Mouse (Mus musculus) midbrain, embryonic 12.5 days (tissue): Measurements from ENCODE around the gene Lasp1. TPM values are rescaled to one million over a fixed set of nuclear protein-coding genes. Genes with fewer than 3 reads are reported as not detected.
"Not testable (repeated sequence)": the region's sequence is repeated elsewhere in the genome, so short reads cannot be mapped to it uniquely, and the experiment has no call there.

Experiments
- ATAC-seq: fragments of 200-750 bp; cut with Nextera tagmentation; 2 replicates; pipeline ENCODE4 v1.8.0; 2017; ENCODE audit warnings: low read depth, moderate TSS enrichment, moderate library complexity; ENCODE audit not compliant: low FRiP score
- H3K27ac ChIP-seq: fragments of 300-500 bp; sonication (generic); replicated peaks from 2 replicates; pipeline ENCODE4 v1.5.1; 2016; ENCODE audit warnings: mild to moderate bottlenecking
- H3K27me3 ChIP-seq: fragments of 300-500 bp; sonication (generic); 2 replicates; pipeline ENCODE4 v1.6.1; 2016; ENCODE audit warnings: mild to moderate bottlenecking
- H3K36me3 ChIP-seq: fragments of 300-500 bp; sonication (generic); 2 replicates; pipeline ENCODE4 v1.6.1; 2016
- H3K4me1 ChIP-seq: fragments of 300-500 bp; sonication (generic); 2 replicates; pipeline ENCODE4 v1.6.1; 2016
- H3K4me2 ChIP-seq: fragments of 300-500 bp; sonication (generic); replicated peaks from 2 replicates; pipeline ENCODE4 v1.6.1; 2016; ENCODE audit warnings: mild to moderate bottlenecking, moderate library complexity
- H3K4me3 ChIP-seq: fragments of 300-500 bp; sonication (generic); 2 replicates; pipeline ENCODE4 v1.5.1; 2016; ENCODE audit warnings: mild to moderate bottlenecking
- H3K9ac ChIP-seq: fragments of 300-500 bp; sonication (generic); replicated peaks from 2 replicates; pipeline ENCODE4 v1.6.1; 2016; ENCODE audit warnings: mild to moderate bottlenecking, moderate library complexity
- H3K9me3 ChIP-seq: fragments of 300-500 bp; sonication (generic); 2 replicates; pipeline ENCODE4 v1.6.1; 2016; ENCODE audit warnings: mild to moderate bottlenecking
- whole genome bisulfite sequencing: fragments of 180-500 bp; shearing (Covaris S2); methylation state at CpG from one replicate; pipeline ENCODE4 v1.1.7; 2016; 5-methylcytosine and 5-hydroxymethylcytosine counted together
- polyA plus RNA-seq: library from polyadenylated mRNA; unstranded; fragments of >200 nt; fragmentation: Nextera tagmentation; extraction: Ambion mirVana; gene quantifications from 2 replicates; pipeline ENCODE4 v1.2.1, GENCODE M21; 2016

Lasp1 gene
- polyA plus RNA-seq, 1 experiment from 2014 or later, result 102 TPM

DNA sequence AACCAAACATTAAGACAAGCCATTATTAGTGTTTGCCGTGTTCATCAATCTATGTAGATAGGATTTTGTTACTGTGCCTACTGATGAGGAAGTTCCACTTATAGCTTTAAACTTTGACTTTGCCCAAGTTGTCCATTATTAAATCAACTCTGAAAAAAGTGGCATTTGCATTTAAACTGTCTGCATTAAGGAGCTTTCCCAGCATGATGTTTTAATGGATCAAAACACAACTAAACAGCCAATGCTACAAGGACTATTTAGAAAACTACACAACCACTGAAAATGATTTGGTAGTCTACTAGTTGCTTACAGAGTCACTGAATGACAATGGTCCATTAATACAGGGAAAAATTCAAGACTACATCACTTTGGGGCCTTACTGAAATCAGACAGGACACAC, 19.9 kb upstream of the Lasp1 start:
- 88% methylated on average over 1 of the region's 1 CpGs for WGBS

GRCm38 (mm10) chr11:97779968-97780701, 18.7 kb upstream of the Lasp1 start:
- 81% methylated on average over 2 of the region's 2 CpGs for WGBS
- peak overlapping the region; percentile 93 for H3K9ac ChIP-seq

More for the DNA sequence above, 19.9 kb upstream of the Lasp1 start:
- ATAC-seq, result no peak
- Histone ChIP-seq H3K9me3 (no peaks in the 10 kb centered on the region), H3K9ac (no peak overlapping the region), H3K27ac (no peak overlapping the region), H3K36me3 (peaks cover 56% of the 10 kb centered on the region), H3K4me2 (no peak overlapping the region), H3K4me3 (no peak overlapping the region), H3K27me3 (no peaks in the 10 kb centered on the region), H3K4me1 (peaks cover 24% of the 10 kb centered on the region)

GRCm38 (mm10) chr11:97781478-97781831, 17.3 kb upstream of the Lasp1 start:
- 2% methylated on average over 11 of the region's 11 CpGs for WGBS
- peak overlapping the region; percentile 94 for H3K27ac ChIP-seq
- H3K4me3 ChIP-seq, result peak overlapping the region; percentile 91
- H3K4me1 ChIP-seq, result peaks cover 24% of the 10 kb centered on the region
- no peaks in the 10 kb centered on the region for H3K27me3 ChIP-seq
- H3K9me3 ChIP-seq, result no peaks in the 10 kb centered on the region
- no peak for ATAC-seq
- peaks cover 44% of the 10 kb centered on the region for H3K36me3 ChIP-seq
- H3K4me2 ChIP-seq, result peak overlapping the region; percentile 84
- H3K9ac ChIP-seq, result peak overlapping the region; percentile 93

More at GRCm38 (mm10) chr11:97779968-97780701, 18.7 kb upstream of the Lasp1 start:
- peaks cover 24% of the 10 kb centered on the region for H3K4me1 ChIP-seq
- no peaks in the 10 kb centered on the region for H3K27me3 ChIP-seq
- H3K36me3 ChIP-seq, result peaks cover 52% of the 10 kb centered on the region
- H3K4me3 ChIP-seq, result 0 out of 2 replicates have a peak overlapping the region, but pooled peaks have one; percentile 91
- no peak for ATAC-seq
- H3K27ac ChIP-seq, result no peak overlapping the region
- H3K4me2 ChIP-seq, result peak overlapping the region; percentile 84
- H3K9me3 ChIP-seq, result no peaks in the 10 kb centered on the region

DNA sequence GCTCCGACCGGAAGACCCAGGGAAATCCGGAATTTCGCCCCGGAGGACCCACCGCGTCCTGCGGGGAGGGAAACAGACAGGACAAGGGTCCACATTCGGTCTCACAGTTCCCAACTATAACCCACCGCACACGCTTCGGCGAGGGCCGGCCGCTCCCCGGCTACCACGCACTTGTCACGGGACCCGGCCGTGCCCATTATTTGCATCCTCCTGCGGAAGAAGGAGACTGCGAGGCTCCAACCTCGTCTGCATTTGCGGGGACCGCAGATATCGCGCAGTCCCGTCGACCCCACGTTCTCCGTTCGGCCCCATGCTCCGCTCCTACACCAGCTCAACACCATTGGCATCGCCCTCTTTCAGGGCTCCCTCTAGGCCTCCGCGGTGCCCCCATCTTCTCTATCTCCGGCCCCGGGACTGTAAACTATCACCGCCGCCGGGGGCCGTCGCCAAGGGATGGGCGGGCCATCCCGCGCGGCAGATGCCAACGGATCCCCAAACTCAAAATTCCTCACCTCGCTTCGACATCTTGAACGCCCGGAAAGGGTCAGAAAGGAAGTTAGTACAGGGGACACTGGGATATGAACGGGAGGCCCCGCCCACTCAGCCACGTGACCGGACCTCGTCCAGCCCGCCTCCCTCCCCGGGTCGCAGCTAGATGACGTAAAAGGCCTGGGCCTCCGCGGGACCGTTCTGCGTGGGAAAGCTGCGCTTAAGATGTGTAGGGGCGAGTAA, 16.8 kb upstream of the Lasp1 start, which contains the start of gene Rpl23:
Rpl23 (minus strand) TSS at position 606 of the 732 bp plus-strand sequence.
- Histone ChIP-seq H3K4me3 (peak within 1 kb of the TSS; percentile 91), H3K9ac (peak within 1 kb of the TSS; percentile 93), H3K27ac (peak within 1 kb of the TSS; percentile 94), H3K27me3 (no peaks in the 10 kb centered on the region), H3K4me1 (peaks cover 24% of the 10 kb centered on the region), H3K4me2 (peak within 1 kb of the TSS; percentile 84), H3K9me3 (no peaks in the 10 kb centered on the region), H3K36me3 (peaks cover 39% of the 10 kb centered on the region)
- peak; percentile 95 for ATAC-seq
- WGBS, result under 1% methylated on average over 67 of the region's 67 CpGs

- peak overlapping the region; percentile 68 for H3K9ac ChIP-seq
- no peaks in the 10 kb centered on the region for H3K9me3 ChIP-seq
- no peaks in the 10 kb centered on the region for H3K27me3 ChIP-seq
- peak overlapping the region; percentile 91 for H3K4me3 ChIP-seq
- ATAC-seq, result no peak
- WGBS, result under 1% methylated on average over 10 of the region's 10 CpGs
- H3K36me3 ChIP-seq, result peaks cover 33% of the 10 kb centered on the region
- H3K4me2 ChIP-seq, result peak overlapping the region; percentile 84
- H3K27ac ChIP-seq, result peak overlapping the region; percentile 94
- H3K4me1 ChIP-seq, result peaks cover 24% of the 10 kb centered on the region
These were observed 16.3 kb upstream of the Lasp1 start for GRCm38 (mm10) chr11:97782564-97782895.

- no peaks in the 10 kb centered on the region for H3K36me3 ChIP-seq
- no peak overlapping the region for H3K9ac ChIP-seq
- H3K4me1 ChIP-seq, result peaks cover 4% of the 10 kb centered on the region; the same call in 1 of the 2 replicates
- no peak overlapping the region for H3K27ac ChIP-seq
- no peak overlapping the region for H3K4me2 ChIP-seq
- no peak overlapping the region for H3K4me3 ChIP-seq
- H3K9me3 ChIP-seq, result no peaks in the 10 kb centered on the region
- H3K27me3 ChIP-seq, result no peaks in the 10 kb centered on the region
- ATAC-seq, result no peak
- 85% methylated on average over 3 of the region's 3 CpGs for WGBS
These were observed 10.8 kb upstream of the Lasp1 start for GRCm38 (mm10) chr11:97787961-97788360.

- no peaks in the 10 kb centered on the region for H3K27me3 ChIP-seq
- no peak overlapping the region for H3K4me3 ChIP-seq
- H3K4me1 ChIP-seq, result no peaks in the 10 kb centered on the region
- WGBS, result 87% methylated on average over 5 of the region's 5 CpGs
- no peaks in the 10 kb centered on the region for H3K36me3 ChIP-seq
- H3K9ac ChIP-seq, result no peak overlapping the region
- H3K9me3 ChIP-seq, result no peaks in the 10 kb centered on the region
- no peak overlapping the region for H3K4me2 ChIP-seq
- no peak for ATAC-seq
- H3K27ac ChIP-seq, result no peak overlapping the region
These were observed 9.1 kb upstream of the Lasp1 start for GRCm38 (mm10) chr11:97789727-97790126.

DNA sequence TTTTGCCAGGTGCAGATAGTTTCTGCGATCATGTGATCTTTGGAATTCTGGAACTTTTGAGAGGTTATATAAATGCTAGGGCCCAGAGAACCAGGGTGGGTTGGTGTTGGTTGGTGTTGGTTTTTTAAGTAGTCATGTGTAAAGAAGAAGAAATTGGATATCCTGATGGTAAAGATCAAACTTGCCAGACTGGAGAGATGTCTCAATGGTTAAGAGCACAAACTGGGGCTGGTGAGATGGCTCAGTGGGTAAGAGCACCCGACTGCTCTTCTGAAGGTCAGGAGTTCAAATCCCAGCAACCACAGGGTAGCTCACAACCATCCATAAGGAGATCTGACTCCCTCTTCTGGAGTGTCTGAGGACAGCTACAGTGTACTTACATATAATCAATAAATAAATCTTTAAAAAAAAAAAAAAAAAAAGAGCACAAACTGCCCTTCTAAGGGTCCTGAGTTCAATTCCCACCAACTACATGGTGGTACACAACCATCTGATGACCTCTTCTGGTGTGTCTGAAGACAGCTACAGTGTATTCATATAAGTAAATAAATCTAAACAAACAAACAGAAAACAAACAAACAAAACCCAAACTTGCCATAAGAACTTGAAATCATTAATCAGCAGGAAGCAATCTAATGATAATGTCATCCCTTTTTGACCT, 7.9 kb upstream of the Lasp1 start:
- H3K9ac ChIP-seq, H3K4me2 ChIP-seq, H3K9me3 ChIP-seq, H3K4me1 ChIP-seq, ATAC-seq, H3K36me3 ChIP-seq, H3K27ac ChIP-seq, H3K4me3 ChIP-seq, H3K27me3 ChIP-seq: not testable (repeated sequence)
- 86% methylated on average over 2 of the region's 2 CpGs for WGBS

GRCm38 (mm10) chr11:97793165-97793564, 5.6 kb upstream of the Lasp1 start:
- no peak for ATAC-seq
- Histone ChIP-seq H3K4me2 (no peak overlapping the region), H3K9me3 (no peaks in the 10 kb centered on the region), H3K36me3 (no peaks in the 10 kb centered on the region), H3K27me3 (no peaks in the 10 kb centered on the region), H3K27ac (no peak overlapping the region), H3K4me3 (no peak overlapping the region), H3K9ac (no peak overlapping the region), H3K4me1 (no peaks in the 10 kb centered on the region)
- WGBS, result 18% methylated on average over 2 of the region's 2 CpGs

DNA sequence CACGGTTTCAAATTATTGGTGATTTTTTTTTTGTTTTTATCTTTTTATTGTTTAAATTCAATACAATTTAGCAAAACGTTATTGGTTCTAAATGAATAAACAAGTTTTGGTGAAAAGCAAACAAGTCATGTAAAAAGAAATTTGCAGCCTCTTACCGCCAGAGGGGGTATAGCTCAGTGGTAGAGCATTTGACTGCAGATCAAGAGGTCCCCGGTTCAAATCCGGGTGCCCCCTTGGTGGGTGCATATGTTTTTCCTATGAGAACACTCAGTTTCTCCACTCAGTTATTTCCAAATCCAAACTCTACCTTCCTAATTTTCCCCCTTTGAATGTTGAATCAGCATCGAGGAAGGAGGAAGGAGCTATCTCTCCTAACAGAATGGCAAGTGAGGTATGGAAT, 1.9 kb upstream of the Lasp1 start:
- WGBS, result 4% methylated on average over 6 of the region's 6 CpGs
- Histone ChIP-seq H3K4me2 (no peak overlapping the region), H3K27me3 (no peaks in the 10 kb centered on the region), H3K9ac (no peak overlapping the region), H3K4me1 (peaks cover 14% of the 10 kb centered on the region), H3K9me3 (no peaks in the 10 kb centered on the region), H3K4me3 (no peak overlapping the region), H3K36me3 (no peaks in the 10 kb centered on the region), H3K27ac (no peak overlapping the region)
- ATAC-seq, result no peak

DNA sequence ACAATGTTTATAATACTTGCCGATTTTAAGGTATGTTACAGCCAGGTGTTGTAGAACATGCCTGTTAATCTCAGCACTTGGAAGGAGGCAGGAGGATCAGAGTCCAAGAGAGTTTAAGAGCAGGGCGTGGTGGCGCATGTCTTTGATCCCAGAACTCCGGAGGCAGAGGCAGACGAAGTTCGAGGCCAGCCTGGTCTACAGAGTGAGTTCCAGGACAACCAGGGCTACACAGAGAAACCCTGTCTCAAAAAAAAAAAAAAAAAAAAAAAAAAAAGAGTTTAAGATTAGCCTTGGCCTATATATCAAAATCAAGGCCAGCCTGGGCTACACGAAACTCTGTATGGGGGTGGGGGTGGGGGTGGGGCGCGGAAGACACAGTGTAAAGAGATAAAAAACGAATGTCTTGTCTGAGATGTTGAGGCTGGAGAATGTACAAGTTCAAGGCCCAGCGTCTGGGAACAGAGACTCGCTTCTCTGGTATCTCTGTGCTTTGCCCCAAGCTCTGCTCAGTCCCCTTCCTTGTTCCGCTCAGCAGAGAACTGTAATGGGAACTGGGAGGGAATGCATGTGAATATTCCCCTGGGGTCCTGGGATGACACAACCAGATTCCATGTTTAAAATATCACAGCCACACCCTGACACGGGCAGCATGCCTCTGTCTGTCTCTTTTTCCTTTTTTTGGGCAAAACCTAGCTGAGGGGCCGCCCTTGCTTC, 1.3 kb upstream of the Lasp1 start:
- Histone ChIP-seq H3K27ac (0 out of 2 replicates have a peak overlapping the region, but pooled peaks have one; percentile 10), H3K4me2 (no peak overlapping the region), H3K9ac (no peak overlapping the region), H3K27me3 (no peaks in the 10 kb centered on the region), H3K4me3 (no peak overlapping the region), H3K4me1 (peaks cover 19% of the 10 kb centered on the region), H3K9me3 (no peaks in the 10 kb centered on the region), H3K36me3 (no peaks in the 10 kb centered on the region)
- WGBS, result 60% methylated on average over 15 of the region's 15 CpGs
- ATAC-seq, result no peak
